Mouse (Mus musculus) gastrocnemius, adult 8-10 months (tissue): ENCODE measurements around the gene Msi2. TPM values are rescaled to one million over a fixed set of nuclear protein-coding genes. Genes with fewer than 3 reads are reported as not detected.

Experiments
- DNase-seq, 2 experiments: peaks; one replicate each; pipeline ENCODE4 v3.0.0; 2022; ENCODE audit warnings: low spot score in 2 of 2
- total RNA-seq, 4 experiments: library from RNA; stranded (reverse); gene quantifications; 2 replicates each; pipeline ENCODE4 v1.2.4; 2022

Msi2 gene
- total RNA-seq, 4 experiments from 2014 or later: 150 to 209 (median 176) TPM

DNA sequence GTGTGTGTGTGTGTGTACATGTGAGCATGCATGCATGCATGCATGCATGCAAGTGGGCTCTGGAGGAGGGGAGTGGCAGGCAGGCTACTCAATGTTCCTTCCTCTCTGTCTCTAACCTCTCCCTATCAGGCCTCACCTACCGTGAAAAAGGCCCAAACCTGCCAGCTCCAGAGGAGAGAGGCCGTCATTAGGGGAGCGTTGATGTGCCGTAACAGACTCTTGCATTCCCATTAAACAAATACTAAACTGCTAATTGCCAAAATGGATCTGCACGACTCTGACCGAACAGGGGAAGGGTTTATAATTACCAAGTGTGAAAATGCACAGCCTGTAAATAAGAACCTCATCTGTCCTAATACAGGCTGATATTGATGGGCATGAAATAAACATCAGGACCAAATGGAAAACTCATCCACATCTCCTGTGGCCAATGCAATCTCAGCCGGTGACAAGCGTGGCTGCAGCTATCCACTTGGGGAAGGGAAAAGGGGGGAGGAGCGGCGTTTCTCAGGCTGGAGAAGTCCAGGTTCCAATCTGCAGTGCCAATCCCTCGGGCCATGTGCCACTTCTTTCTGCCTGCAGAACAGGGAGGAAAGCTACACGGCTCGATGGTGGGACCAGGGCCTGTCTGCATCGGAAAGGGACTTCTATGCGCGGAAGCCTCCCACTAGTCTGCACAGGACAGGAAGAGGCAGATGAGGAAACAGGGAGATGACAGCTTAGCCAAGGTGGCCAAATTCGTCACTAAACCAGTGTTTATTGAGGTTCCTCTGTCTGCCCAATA is 229.2 kb downstream of the Msi2 start:
- no peak for DNase-seq

DNA sequence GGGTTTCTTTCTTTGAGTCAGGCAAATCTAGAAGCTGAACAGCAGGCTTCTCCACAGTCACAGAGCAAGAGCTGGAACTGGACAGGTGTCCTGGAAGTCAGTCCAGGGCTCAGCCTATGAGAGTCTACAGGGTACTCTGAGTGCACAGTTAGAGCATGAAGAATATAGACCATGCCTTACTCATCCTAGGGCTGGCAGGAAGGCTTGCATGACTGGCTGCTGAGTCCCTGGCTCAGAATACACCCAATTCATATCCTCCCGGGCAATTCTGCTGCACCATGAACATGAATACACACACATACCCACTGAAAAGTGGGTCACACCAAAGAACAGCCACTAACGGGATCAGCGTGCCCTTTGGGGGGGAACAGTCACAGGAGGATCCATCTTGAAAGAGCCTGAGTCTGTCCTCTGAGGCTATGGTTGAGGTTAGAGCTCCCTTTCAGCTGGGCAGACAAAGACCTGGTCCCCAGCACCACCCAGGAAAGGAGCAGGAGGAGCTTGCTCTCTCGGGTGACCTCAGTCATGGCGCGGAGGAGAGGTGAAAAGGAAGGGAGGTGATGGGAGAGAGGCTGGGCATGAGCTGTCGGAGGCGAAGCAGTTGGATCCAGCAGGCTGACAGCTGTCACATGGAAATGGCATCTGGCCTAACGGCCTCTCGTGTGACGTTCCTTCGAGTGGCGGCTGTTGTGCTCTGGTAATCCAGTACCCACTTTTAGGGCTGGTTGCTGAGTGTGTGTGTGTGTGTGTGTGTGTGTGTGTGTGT is 230.0 kb downstream of the Msi2 start:
- peak; percentile 33 to 52 for DNase-seq

DNA sequence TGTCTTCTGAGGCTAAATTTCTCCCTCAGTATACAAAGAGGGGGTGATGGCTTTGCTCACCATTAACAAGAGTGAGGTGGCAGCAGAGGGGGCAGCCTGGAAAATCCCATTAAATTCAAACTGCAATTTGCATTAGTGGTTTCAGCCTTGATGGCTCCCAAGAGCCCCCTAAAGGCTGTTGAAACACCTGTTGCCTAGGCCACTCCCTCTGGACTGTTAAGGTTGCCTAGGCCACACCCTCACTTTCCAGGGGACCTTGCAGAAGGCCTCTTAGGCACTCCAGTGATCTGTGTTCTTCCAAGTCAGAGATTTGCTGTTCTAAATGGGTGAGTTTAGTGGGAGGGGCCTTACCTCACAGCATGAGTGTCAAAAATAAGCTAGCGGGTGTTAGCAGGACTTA is 232.3 kb downstream of the Msi2 start:
- no peak for DNase-seq

DNA sequence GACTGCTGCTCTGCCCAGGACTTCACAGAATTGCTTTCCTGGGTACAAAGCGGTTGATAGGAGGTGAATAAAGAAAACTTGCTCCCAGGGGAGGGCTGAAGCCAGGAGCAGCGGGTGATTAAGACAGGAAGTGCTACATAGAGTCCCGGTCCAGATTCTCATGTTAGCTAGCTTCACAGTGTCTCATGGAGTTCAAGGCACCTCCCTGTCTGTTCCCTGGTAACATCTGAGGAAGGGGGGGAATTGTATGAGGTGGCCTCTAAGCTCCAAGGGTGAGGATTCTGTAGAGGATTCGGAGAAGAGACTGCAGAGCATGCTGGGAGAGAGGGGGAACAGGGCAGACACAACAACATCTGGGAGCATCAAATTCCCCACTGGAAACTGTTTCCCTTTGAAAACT is 233.2 kb downstream of the Msi2 start:
- no peak for DNase-seq

DNA sequence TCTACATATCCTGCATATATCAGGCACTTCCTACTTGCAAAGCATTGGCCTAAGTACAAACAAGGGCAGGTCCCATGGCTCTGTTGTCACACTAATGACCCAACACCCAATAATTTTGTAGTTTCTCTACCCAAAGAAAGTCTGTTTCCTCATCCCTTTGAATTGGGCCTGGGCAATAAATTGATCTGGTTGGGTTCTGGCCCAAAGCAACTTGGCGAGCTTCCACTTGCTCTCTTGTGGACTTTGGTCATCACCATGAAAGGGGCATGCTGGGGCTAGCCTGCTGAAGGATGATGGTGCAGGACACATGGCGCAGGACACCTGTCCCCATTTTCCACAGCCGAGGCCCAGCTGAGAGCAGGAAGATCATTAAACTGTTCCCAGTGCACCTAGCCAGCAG is 234.3 kb downstream of the Msi2 start:
- DNase-seq: no peak

DNA sequence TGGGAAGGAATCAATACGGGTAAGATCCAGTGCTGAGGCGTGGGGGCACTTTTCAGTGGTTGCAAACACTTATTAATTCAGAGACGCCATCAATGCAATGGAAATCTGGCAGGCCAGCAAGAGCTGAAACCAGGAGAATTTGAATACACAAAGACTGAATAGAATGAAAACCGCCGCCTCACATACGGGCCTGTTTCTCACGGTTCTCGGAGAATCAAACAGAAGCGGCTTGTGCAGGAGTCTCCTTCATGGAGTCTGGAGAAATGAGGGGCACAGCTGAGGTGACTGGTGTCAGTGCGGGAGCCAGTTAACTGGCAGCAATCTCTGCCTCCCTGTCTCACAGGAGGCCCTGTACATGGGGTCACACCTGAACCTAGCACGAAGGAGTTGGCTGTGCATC is 235.7 kb downstream of the Msi2 start:
- DNase-seq: no peak

DNA sequence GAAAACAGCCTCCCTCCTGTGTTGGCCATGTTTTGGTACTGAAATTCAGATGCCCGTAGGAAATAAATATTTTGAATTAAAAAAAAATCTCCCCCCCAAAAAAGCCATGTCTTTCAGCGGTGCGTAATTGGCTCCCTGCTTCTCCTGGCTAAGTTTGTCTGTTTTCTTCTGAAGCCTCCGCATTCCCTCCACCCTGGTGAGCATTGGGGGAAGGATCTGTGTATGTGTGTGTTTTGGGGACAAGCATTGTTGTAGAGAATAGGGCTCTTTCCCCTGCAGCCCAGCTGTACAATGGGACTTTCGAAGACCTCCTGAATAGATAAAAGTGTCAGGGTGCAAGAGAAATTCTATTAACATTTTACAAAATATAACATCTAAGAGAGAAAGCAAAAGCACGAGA is 236.1 kb downstream of the Msi2 start:
- no peak for DNase-seq

DNA sequence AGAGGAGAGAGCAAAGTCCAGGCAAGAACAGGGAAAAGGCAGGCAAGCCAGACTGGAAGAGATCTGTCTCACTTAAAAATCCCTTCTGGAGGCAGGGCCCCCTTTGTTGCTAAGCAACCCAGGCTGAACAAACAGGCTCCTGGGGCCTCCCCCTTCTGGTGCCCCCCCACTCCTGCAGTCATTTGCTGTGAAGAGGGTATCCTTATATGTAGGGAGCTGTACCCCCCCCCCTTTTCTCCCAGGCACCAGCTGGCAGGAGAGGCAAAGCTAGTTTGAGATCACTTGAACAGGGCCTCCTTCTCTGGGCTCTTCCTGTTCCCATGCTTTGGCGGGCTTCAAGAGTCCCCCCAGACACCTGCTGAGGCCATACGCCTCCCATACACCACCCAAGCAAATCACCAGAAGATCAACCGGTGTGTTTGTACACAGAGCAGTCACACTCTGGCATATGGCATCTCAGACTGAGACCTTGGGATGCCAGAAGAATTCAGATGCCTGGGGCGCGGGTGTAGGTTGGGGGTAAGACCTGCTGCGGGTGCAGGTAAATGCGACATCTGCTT is 236.6 kb downstream of the Msi2 start:
- DNase-seq: no peak

DNA sequence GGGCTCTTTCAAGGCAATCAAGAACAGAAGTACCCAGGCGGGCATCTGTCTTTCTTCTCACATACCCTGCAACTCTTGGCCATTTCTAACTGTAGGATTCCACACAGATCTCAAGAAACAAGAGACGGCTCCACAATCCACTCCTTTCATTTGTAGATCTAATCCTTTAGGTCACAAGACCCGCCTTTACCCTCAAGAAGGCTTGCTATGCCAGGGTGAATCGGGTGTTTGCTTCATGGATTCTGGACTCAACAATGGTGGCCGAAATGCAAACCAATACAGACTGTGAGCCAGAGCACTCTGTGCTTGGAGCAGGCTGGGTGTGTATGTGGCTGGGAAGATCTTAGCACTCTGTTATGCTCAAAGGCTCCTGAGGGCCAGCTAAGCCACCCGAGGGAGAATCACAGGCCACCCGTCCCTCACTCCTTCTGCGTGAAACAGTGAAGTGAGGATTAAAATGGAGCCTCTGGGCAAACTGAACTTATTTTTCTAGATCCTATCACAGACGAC is 237.2 kb downstream of the Msi2 start:
- DNase-seq: no peak

DNA sequence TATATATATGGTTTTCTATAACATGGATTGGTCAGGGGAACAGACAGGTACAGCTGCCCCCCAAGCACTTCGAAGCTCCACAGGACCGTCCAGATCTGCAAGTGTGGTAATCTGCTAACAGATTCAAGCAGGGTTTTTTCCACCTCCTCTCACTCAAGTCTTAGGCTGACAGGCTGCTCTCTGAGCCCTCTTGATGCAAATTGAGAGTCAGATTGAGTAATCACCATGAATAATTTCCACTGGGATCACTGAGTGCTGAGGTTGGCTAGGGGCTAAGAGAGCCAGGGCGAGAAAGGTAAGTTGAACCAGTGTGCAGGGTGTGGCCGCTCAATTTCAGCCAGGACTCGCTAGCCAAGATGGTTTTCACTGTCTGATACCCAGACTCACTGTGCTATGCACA is 238.8 kb downstream of the Msi2 start:
- DNase-seq: no peak

DNA sequence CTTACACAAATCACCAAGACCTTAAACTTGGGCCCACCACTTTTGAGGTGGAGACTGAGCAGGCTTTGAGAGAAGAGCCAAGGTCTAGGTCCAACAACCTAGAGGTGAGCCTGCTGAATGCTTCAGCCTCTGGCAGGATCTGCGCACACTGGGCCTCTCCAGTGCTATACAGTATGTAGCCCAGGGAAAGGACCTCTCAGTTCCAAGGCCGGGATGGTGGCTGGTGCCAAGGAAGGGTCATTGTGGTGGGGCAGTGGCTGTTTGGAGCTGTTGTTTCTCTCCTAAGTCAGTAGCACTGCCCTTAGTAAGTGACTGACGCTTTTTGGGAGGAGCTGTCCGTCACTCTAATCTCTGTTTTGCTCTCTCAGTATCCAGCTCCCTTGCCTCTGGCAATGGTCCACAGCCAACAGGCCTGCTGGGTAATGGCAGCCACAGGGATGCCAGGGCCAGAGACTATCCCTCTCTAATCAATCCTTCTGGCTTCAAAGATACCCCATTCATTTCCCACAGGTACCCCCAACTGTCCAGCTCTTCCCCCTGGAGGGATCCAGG is 243.3 kb downstream of the Msi2 start:
- DNase-seq: no peak

DNA sequence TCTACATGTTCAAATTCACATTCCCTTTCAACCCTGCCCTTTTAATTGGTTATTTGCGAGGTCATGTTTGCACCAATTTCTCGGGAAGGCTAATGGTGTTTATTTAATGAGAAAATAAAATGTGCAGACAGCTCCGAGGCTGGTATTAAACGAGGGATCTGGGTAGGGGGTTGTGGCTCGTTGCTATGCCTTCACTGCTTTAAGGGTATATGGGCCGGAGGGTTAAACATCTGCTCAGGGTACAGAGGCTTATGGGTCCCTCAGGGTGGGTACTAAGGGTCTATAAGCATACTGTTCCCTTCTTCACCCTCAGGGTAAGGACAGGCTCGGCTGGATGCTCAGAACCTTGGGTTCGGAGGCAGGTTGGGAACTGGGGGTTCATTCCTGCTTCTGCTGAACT is 245.6 kb downstream of the Msi2 start:
- DNase-seq: no peak

DNA sequence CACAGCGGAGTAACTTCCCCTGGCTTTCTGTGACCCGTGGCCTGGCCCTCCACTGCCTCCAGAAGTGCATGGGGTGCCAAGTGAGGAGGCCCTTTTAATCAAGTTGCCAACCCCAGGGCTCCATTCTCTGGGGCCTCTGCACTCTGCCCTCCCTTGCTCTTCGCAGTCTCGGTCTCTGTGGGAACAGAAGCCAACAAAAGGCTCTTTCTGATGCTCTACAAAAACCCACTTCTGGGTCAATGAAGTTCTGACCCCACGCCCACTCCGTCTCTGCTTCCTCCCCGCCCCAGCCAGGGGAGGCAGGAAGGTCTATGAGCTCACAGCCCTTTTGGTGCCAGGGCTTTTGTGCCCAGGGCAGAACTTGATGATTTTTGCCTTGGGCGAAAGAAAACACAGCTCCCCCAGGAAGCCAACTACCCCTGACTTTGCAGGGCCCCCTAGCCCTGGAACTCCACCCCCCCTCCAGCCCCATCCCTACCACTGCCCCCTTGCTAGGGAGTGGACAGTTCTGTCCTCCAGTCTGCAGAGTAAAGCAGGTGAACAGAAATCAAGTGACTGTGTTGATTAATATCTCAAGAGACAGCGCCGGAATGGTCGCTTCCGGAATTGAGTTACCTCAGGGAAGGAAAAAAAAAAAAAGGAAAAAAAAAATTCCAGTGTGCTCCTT is 246.2 kb downstream of the Msi2 start:
- no peak for DNase-seq

DNA sequence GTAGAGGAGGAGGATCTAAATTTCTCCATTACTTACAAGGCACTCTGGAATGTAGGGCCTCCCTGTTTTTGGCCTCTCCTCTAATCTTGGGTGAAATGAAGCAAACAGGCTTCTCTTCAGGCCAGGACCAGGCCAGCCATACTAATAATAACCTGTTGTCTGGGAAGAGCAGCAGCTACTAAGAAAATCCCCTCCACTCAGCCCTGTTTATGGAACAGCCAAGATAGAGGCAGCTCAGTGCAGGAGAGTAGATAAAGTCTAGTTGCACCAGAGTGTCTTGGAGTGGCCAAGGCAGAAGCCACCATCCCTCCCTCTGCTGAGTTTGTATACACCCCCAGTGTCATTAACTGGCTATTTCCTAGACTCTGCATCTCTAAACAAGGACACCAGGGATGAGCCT is 247.7 kb downstream of the Msi2 start:
- DNase-seq: no peak

DNA sequence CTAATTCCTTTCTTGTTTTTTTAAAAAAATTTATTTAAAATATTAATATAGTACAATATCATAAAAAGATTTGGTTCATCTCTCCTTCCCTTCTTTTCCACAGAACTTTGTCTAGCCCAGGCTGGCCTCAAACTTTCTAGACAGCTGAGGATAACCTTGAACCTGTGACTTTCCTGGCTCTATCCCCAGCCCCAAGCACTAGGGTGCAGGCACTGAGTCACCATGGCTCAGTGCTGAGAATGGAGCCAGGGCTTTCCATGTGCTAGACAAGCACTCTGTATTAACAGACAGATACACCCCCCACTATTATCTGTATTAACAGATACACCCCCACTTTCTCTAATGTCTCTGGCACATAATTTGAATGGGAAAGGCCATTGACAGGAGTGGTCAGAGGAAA is 249.3 kb downstream of the Msi2 start:
- no peak for DNase-seq

DNA sequence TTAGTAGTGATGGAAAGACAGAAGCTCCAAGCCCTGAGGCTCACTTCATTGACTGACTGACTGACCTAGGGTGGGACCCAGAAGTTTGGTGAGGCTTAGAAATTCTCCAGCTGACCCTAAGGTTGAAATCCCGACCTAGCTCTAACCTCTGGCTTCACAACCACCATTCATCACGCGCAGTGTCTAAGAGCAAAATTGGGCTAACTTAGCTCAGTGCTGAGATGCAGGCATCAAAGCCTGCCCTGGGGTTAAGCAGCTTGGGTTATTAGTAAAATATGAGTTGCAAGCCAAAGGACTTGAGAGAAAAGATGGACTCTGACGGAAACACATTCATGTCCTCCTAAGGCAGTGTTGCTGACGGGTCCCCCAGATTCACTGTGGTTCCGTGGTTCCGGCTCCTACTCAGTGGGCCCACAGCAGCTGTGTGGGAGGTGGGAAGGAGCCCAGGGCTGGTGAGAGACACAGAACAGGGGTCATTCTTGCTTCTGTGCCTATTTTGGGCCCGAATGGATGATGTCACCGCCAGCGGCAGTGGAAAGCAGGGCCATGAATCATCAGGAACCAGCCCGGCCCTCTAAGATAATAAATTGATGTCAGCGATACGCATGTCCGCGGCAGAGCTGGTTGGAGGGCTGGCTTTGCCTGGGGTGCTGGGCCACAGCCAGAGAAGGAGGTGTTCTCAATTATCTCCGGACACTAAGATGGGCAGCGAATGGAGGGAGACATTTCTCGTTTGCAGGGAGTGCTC is 250.6 kb downstream of the Msi2 start:
- DNase-seq: peak; percentile 38 to 52

DNA sequence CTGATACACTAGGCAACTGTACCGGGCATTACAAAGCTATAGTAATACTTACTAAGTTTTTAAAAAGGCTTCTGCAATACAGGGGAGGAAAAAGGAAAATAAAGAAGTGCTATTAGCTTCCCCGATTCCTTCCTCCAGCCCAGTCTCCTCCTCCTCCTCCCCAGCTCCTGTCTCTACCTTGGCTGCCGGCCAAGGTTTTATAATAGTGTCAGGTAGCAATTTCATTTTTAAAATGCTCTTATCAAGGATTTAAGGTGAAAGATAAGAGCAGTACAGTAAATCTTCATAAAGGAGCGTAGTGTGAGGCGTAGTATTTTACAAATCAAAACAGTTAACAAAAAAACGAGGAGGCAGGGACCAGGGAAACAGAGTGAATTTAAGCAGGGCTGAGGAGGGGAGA is 254.4 kb downstream of the Msi2 start:
- DNase-seq: no peak

DNA sequence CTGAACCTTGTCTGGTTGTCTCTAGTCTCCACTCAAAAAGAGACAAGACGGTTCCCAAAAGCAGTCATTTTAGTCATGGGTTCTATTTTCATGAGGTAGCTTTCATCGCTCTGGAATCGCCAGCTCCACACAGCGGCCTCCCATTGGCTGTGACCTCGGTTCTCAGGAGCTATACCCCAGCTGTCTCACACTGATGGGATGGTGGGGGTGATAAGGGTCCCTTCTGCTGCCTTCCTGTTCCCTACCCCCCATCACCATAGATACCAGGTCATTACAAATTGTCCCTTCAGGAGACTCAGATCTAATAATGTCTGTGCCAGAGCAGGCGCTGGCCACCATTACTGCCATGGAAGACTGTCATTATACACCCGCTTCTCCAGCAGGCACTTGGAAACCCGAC is 255.5 kb downstream of the Msi2 start:
- no peak for DNase-seq

DNA sequence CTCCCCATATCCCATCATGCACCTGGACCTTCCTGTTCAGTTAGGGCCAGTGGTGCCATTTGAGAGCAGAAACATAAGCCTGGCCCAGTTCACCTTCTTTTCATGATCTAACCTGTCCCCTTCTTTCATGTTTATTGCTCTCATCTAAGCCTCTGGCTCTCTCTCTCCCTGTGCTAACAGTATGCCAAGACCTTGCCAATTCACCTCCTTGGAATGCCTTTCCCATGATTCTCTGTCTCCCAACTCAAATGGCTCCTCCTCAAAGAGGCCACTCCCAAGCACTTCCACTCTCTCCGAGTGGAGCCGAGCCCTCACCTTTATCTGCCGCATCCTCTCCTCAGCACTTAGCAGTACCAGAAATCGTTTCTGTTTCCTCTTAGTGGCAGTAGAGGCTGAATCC is 256.7 kb downstream of the Msi2 start:
- no peak for DNase-seq

DNA sequence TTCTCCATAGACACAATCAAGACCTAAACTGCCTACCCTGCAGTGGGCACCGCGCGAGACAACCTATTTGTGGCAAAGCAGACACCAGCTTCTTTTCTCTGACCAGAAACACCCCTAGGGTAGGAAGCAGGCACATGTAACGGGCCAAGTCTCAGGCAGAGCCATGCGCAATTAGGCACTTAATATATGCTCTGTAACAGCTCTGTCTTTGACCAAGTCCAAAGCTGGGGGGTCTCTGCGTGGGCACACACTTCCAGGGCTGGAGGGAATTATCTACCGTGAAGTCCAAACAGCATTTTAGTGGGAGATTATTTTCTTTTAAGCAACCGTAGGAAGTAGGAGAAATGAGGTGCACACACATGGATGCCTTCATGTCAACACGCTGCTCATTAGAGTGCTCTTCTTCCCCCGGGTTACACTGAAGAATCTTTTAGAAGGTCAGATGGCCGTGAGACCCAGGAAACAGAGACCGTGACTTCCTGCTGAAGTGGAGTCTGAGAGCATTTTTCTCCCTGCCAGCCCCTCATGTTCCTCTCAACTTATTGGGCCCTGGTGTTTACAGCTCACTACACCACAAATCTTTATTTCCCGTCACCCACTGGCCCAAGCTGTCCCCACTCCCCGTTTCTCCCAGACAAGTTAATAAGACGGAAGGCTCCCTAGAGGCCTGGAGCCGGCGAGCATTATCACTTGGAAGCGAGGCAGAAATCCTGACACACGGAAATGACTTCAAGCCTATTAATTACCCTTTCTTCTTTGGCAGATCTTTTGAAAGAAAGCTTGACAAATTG is 258.2 kb downstream of the Msi2 start:
- no peak for DNase-seq
